1 mouse cellular context compared by ENCODE assay signal in genomic region chr4:129701503-129702377, GRCm38 (mm10).
TF ChIP-seq lines count a peak whose summit lies in the region.

No protein-coding gene starts in this region.

TF ChIP-seq in CH12.LX, 34 proteins besides CTCF, POLR2A, EP300 and RAD21 (continued from another document):
- TF ChIP-seq RCOR1 (conservative IDR thresholded peaks at IDR 0.05; ENCODE audit: low read depth, low read length): no peak
- TF ChIP-seq JUN (IDR thresholded peaks at IDR 0.05; ENCODE audit: insufficient read depth, low read depth, low read length): no peak
- TF ChIP-seq UBTF (IDR thresholded peaks at IDR 0.05; ENCODE audit: low read depth, low read length): no peak
- TF ChIP-seq SMC3 (IDR thresholded peaks at IDR 0.05; ENCODE audit: low read depth, low read length): peak; percentile 79
- TF ChIP-seq KAT2A (IDR thresholded peaks at IDR 0.05; ENCODE audit: insufficient replicate concordance, low read length): no peak
- no peak for TF ChIP-seq JUND (conservative IDR thresholded peaks at IDR 0.05; ENCODE audit: low read depth, low read length)
- TF ChIP-seq USF2 (conservative IDR thresholded peaks at IDR 0.05; ENCODE audit: low read depth, low read length): no peak
- TF ChIP-seq ZNF384 (IDR thresholded peaks at IDR 0.05; ENCODE audit: low read depth, low read length): no peak
- peak; percentile 97 for TF ChIP-seq MXI1 (IDR thresholded peaks at IDR 0.05; ENCODE audit: low read depth, low read length)
- 0 out of 2 replicates have a peak, but pooled peaks have one; percentile 58 for TF ChIP-seq MYC (IDR thresholded peaks at IDR 0.05; ENCODE audit: low read depth, low read length)
- no peak for TF ChIP-seq PAX5 (IDR thresholded peaks at IDR 0.05; ENCODE audit: low read length)
- TF ChIP-seq BHLHE40 (IDR thresholded peaks at IDR 0.05; ENCODE audit: low read depth, low read length): 0 out of 2 replicates have a peak, but pooled peaks have one; percentile 31
- TF ChIP-seq SIN3A (IDR thresholded peaks at IDR 0.05; ENCODE audit: low read length): peak; percentile 97
- TF ChIP-seq TBP (conservative IDR thresholded peaks at IDR 0.05; ENCODE audit: low read depth, low read length): no peak
- TF ChIP-seq ZMIZ1 (IDR thresholded peaks at IDR 0.05; ENCODE audit: low read depth, low read length): 0 out of 2 replicates have a peak, but pooled peaks have one; percentile 48
- TF ChIP-seq MAX (IDR thresholded peaks at IDR 0.05; ENCODE audit: low read length): no peak; the same call in 1 of the 2 replicates
